Comparison of ENCODE assay signal across 27 mouse cellular contexts in genomic region chr16:89837096-89837495, GRCm38 (mm10).
DNase-seq lines count a peak whose midpoint lies in the region; TF ChIP-seq lines count a peak whose summit lies in the region.
"Had no signal": no experiment of that assay in that cellular context is flagged by ENCODE, and none has a peak within 500 bp of the region (broad histone marks: within the 10 kb centered on the region; RNA-seq: fewer than 3 reads in every experiment).

No protein-coding gene starts in this region.

- dilution Hi-C loops in CH12.LX (cut with MboI; ENCODE audit: extremely low pct_ligation_motif_present, extremely low pct_unique_long_range_greater_than_20kb, low sequenced_read_pairs): no loop called here

- H3K27ac ChIP-seq in CH12.LX (ENCODE audit: insufficient read depth, low read depth): no peak overlapping the region
- H3K27ac ChIP-seq: embryonic facial prominence, embryonic 13.5 days; forebrain, embryonic 13.5 days; gastrocnemius, adult 2 months; heart, embryonic 13.5 days; macrophage; midbrain, embryonic 15.5 days; neural tube, embryonic 13.5 days; stomach, embryonic 15.5 days had no signal

- peaks cover 53% of the 10 kb centered on the region for H3K9me3 ChIP-seq in CH12.LX (replicated peaks; ENCODE audit: low read length)
- H3K9me3 ChIP-seq: embryonic facial prominence, embryonic 13.5 days; forebrain, embryonic 13.5 days; heart, embryonic 13.5 days; hindbrain, embryonic 13.5 days; midbrain, embryonic 15.5 days; neural tube, embryonic 13.5 days; stomach, embryonic 15.5 days had no signal

- peaks cover 0 to 24% of the 10 kb centered on the region in 2 experiments; a peak in 2 of 4 replicates for H3K4me1 ChIP-seq in CH12.LX (ENCODE audit: control insufficient read depth in 1 of 2, insufficient read depth in 2 of 2)
- H3K4me1 ChIP-seq: forebrain, embryonic 13.5 days; stomach, embryonic 15.5 days had no signal

- TF ChIP-seq EP300 in CH12.LX (IDR thresholded peaks at IDR 0.05; ENCODE audit: low read length): no peak

- peak; percentile 70 for DNase-seq in urinary bladder, postnatal 14 days (ENCODE audit: low spot score)
- no peak for DNase-seq in urinary bladder, postnatal 25 days (ENCODE audit: low spot score)
- DNase-seq in CH12.LX (ENCODE audit: extremely low read depth): peak; percentile 54
- peak; percentile 66 for DNase-seq in naive thymus-derived CD4-positive, alpha-beta T cell, adult 2 months (ENCODE audit: low read depth)
- DNase-seq in retina, embryonic 14.5 days (ENCODE audit: low spot score): no peak
- no peak for DNase-seq in ovary, postnatal 14 days (ENCODE audit: low spot score)
- no peak for DNase-seq in adrenal gland, adult 8-10 months
- DNase-seq: adrenal gland, postnatal 36 days; cerebellum, adult 11 months; cerebellum, adult 9-11 months; gastrocnemius, adult 2 months; heart, adult 11 months; heart, postnatal 36 days; kidney, adult 8-10 months; kidney, postnatal 10 days; liver, postnatal 0 days; right cerebral cortex, adult 18-20 months; right cerebral cortex, postnatal 4 days had no signal

- H3K4me3 ChIP-seq in CH12.LX (replicated peaks in 1 of 3; ENCODE audit: low read depth in 2 of 3, low read length in 2 of 3, poor library complexity in 1 of 3): no peak overlapping the region
- H3K4me3 ChIP-seq: embryonic facial prominence, embryonic 13.5 days; forebrain, embryonic 13.5 days; gastrocnemius, adult 2 months; heart, embryonic 13.5 days; hindbrain, embryonic 13.5 days; midbrain, embryonic 15.5 days; neural tube, embryonic 13.5 days; stomach, embryonic 15.5 days had no signal

- no peak for TF ChIP-seq RAD21 in CH12.LX (IDR thresholded peaks at IDR 0.05; ENCODE audit: low read depth, low read length)

- H3K36me3 ChIP-seq in CH12.LX (replicated peaks in 1 of 2; ENCODE audit: control insufficient read depth in 1 of 2, insufficient read depth in 1 of 2, low read length in 1 of 2): no peaks in the 10 kb centered on the region
- H3K36me3 ChIP-seq: midbrain, embryonic 15.5 days had no signal

- H3K79me2 ChIP-seq in CH12.LX (replicated peaks; ENCODE audit: control insufficient read depth, extremely low read depth, insufficient read depth, poor library complexity, severe bottlenecking): no peaks in the 10 kb centered on the region

- no peak for TF ChIP-seq CTCF in CH12.LX (conservative IDR thresholded peaks at IDR 0.05 in 1 of 2, IDR thresholded peaks at IDR 0.05 in 1 of 2; ENCODE audit: low read depth in 2 of 2, low read length in 2 of 2)

- H3K9ac ChIP-seq in CH12.LX (ENCODE audit: insufficient read depth, low read depth): no peak overlapping the region
- H3K9ac ChIP-seq: embryonic facial prominence, embryonic 13.5 days; forebrain, embryonic 13.5 days; heart, embryonic 13.5 days; hindbrain, embryonic 13.5 days; liver, postnatal 0 days; midbrain, embryonic 15.5 days; neural tube, embryonic 13.5 days; stomach, embryonic 15.5 days had no signal

- TF ChIP-seq POLR2A in CH12.LX (IDR thresholded peaks at IDR 0.05; ENCODE audit: low read depth, low read length): no peak

- no peaks in the 10 kb centered on the region for H3K27me3 ChIP-seq in CH12.LX (replicated peaks)
- H3K27me3 ChIP-seq: embryonic facial prominence, embryonic 13.5 days; forebrain, embryonic 13.5 days; heart, embryonic 13.5 days; hindbrain, embryonic 13.5 days; midbrain, embryonic 15.5 days; neural tube, embryonic 13.5 days; stomach, embryonic 15.5 days had no signal

- H3K4me2 ChIP-seq in CH12.LX (ENCODE audit: insufficient read depth, low read depth, poor library complexity, severe bottlenecking): no peak overlapping the region
- H3K4me2 ChIP-seq: embryonic facial prominence, embryonic 13.5 days; forebrain, embryonic 13.5 days; heart, embryonic 13.5 days; hindbrain, embryonic 13.5 days; liver, embryonic 11.5 days; midbrain, embryonic 15.5 days; neural tube, embryonic 13.5 days; stomach, embryonic 15.5 days had no signal

- in situ Hi-C loops in CH12.LX (cut with MboI; ENCODE audit: low pct_ligation_motif_present, low pct_unique_long_range_greater_than_20kb, low sequenced_read_pairs): no loop called here

TF ChIP-seq in CH12.LX, 34 proteins besides CTCF, POLR2A, EP300 and RAD21:
- no peak for TF ChIP-seq ELF1 (IDR thresholded peaks at IDR 0.05; ENCODE audit: low read depth, low read length)
- TF ChIP-seq PAX5 (IDR thresholded peaks at IDR 0.05; ENCODE audit: low read length): no peak
- TF ChIP-seq MEF2A (IDR thresholded peaks at IDR 0.05; ENCODE audit: borderline replicate concordance, low read depth, low read length): no peak
TF ChIP-seq in CH12.LX: peak in this region for 0.

Comparison
In these comparisons a context has a peak if more than half of its experiments do, and no peak if none do; other contexts are left out.
1. DNase-seq: peak in urinary bladder, postnatal 14 days (single experiment), CH12.LX (single experiment) and naive thymus-derived CD4-positive, alpha-beta T cell, adult 2 months (single experiment); none in urinary bladder, postnatal 25 days (single experiment), retina, embryonic 14.5 days (single experiment), ovary, postnatal 14 days (single experiment) and adrenal gland, adult 8-10 months (single experiment).